Mouse (Mus musculus) stomach, embryonic 16.5 days (tissue): Measurements from ENCODE around the gene Cep112. TPM values are rescaled to one million over a fixed set of nuclear protein-coding genes. Genes with fewer than 3 reads are reported as not detected.
A peak's percentile ranks its signal among the peaks of the same experiment; 100 is the strongest.

ENCODE experiments used
- ATAC-seq: fragments of 200-750 bp; cut with Nextera tagmentation; 2 replicates; pipeline ENCODE4 v1.8.0; 2017; ENCODE audit warnings: moderate number of reproducible peaks, moderate TSS enrichment; ENCODE audit not compliant: insufficient read depth, low FRiP score
- H3K27ac ChIP-seq: fragments of 300-500 bp; sonication (generic); 2 replicates; pipeline ENCODE4 v1.5.1; 2014; ENCODE audit warnings: low read length
- H3K27me3 ChIP-seq: fragments of 300-500 bp; sonication (generic); 2 replicates; pipeline ENCODE4 v1.6.1; 2014; ENCODE audit warnings: low read length, control low read depth, mixed read lengths; ENCODE audit not compliant: control insufficient read depth, insufficient read depth
- H3K36me3 ChIP-seq: fragments of 300-500 bp; sonication (generic); 2 replicates; pipeline ENCODE4 v1.6.1; 2014; ENCODE audit warnings: low read length; ENCODE audit not compliant: control insufficient read depth, insufficient read depth
- H3K4me1 ChIP-seq: fragments of 300-500 bp; sonication (generic); 2 replicates; pipeline ENCODE4 v1.6.1; 2014; ENCODE audit warnings: low read length, control low read depth, mixed read lengths; ENCODE audit not compliant: control insufficient read depth, insufficient read depth
- H3K4me2 ChIP-seq: fragments of 300-500 bp; sonication (generic); 2 replicates; pipeline ENCODE4 v1.6.1; 2014; ENCODE audit warnings: low read depth, low read length, mixed read lengths
- H3K4me3 ChIP-seq: fragments of 300-500 bp; sonication (generic); replicated peaks from 2 replicates; pipeline ENCODE4 v1.5.1; 2014; ENCODE audit warnings: mild to moderate bottlenecking, low read length
- H3K9ac ChIP-seq: fragments of 300-500 bp; sonication (generic); 2 replicates; pipeline ENCODE4 v1.6.1; 2014; ENCODE audit warnings: low read length
- H3K9me3 ChIP-seq: fragments of 300-500 bp; sonication (generic); replicated peaks from 2 replicates; pipeline ENCODE4 v1.6.1; 2016; ENCODE audit warnings: low read length, control low read depth; ENCODE audit not compliant: control insufficient read depth
- WGBS: fragments of 180-500 bp; shearing (Covaris S2); extraction: QIAGEN DNeasy Blood & Tissue Kit; methylation state at CpG from one replicate; pipeline ENCODE4 v1.1.7; 2014; 5-methylcytosine and 5-hydroxymethylcytosine counted together
- polyA plus RNA-seq: library from polyadenylated mRNA; unstranded; fragments of >200 nt; fragmentation: Nextera tagmentation; extraction: Ambion mirVana; gene quantifications from 2 replicates; pipeline ENCODE4 v1.2.1, GENCODE M21; 2015

The Cep112 gene
- polyA plus RNA-seq, 1 experiment from 2014 or later: 9.9 TPM

DNA sequence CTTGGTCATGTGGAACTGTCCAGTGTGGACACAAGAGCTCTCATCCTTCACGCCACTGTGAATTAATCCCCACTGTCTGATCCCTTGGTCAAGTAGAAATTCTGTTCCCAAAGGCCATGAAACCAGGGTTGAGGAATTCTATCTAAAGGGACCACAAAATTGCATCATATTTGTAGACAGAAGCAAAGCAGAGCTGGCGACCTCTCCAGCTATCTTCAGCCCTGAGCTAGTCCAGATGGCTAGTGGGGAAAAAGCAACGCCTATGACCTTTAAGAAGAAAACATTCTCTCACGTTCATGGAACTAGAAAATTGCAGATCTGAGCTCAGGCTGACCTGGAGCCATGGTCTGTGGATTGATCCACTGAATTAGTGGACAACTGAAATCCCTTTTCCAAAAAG is 455.6 kb downstream of the Cep112 start:
- Histone ChIP-seq H3K4me1 (0 out of 2 replicates have a peak, but pooled peaks cover 6% of the 10 kb centered on the region), H3K9me3 (no peaks in the 10 kb centered on the region), H3K9ac (no peak overlapping the region), H3K36me3 (no peaks in the 10 kb centered on the region), H3K27me3 (no peaks in the 10 kb centered on the region), H3K4me2 (no peak overlapping the region), H3K27ac (no peak overlapping the region), H3K4me3 (no peak overlapping the region)
- ATAC-seq: no peak
- WGBS: 78% methylated on average over 4 of the region's 4 CpGs

DNA sequence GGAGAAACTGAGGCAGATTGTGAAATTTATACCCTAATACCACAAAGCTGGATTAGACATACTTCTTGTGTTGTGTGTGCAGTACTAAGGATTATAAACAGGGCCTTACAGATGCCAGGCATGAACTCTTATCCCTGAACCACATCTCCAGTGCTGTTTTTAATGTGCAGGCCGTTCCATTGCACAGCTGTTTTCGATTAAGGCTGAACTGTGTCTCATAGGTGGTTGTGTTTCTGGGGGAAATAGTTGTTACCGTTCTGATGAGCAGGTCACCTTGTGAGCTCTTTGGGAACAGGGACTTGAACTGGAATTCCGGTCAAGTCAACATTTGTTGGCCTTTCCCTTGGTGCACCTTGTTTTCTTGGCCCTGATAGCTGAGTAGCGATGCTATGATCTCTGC is 456.7 kb downstream of the Cep112 start:
- Histone ChIP-seq H3K27ac (no peak overlapping the region), H3K36me3 (no peaks in the 10 kb centered on the region), H3K9ac (no peak overlapping the region), H3K4me1 (0 out of 2 replicates have a peak, but pooled peaks cover 6% of the 10 kb centered on the region), H3K4me2 (no peak overlapping the region), H3K27me3 (no peaks in the 10 kb centered on the region), H3K9me3 (no peaks in the 10 kb centered on the region), H3K4me3 (no peak overlapping the region)
- WGBS: 87% methylated on average over 5 of the region's 5 CpGs
- ATAC-seq: no peak

DNA sequence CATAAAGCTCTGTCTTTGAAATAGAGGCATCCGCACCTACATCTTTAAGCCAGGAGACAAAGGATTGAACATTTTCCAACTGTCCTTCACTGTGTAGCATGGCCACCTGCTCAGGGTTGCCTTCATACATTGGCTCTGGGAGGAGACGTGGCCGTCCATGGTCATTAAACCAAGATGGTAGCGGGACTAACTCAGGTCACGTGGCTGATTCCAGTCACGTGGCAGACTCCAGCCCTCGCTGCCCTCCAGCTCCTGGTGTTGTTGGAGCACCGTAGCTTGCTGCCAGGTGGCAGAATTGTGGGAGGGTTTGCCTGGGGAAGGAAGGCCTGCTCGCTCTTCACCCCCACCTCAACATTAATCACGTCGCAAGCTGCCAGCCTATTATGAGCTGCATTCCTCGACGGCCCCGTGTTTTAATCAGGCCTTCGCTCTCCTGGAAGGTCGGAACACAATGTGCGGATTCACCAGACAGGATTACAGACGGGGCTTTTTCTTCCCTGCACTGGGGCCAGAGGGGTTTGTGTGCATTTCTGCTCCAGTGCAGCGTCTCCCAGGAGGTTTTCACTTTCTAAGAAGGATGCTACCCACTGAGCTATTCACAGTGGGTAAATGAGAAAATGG is 460.4 kb downstream of the Cep112 start:
- no peak overlapping the region for H3K4me3 ChIP-seq
- no peak for ATAC-seq
- no peaks in the 10 kb centered on the region for H3K9me3 ChIP-seq
- H3K9ac ChIP-seq: no peak overlapping the region
- H3K27ac ChIP-seq: no peak overlapping the region
- 0 out of 2 replicates have a peak, but pooled peaks cover 5% of the 10 kb centered on the region for H3K4me1 ChIP-seq
- H3K36me3 ChIP-seq: no peaks in the 10 kb centered on the region
- WGBS: 59% methylated on average over 19 of the region's 19 CpGs
- H3K27me3 ChIP-seq: no peaks in the 10 kb centered on the region
- no peak overlapping the region for H3K4me2 ChIP-seq

DNA sequence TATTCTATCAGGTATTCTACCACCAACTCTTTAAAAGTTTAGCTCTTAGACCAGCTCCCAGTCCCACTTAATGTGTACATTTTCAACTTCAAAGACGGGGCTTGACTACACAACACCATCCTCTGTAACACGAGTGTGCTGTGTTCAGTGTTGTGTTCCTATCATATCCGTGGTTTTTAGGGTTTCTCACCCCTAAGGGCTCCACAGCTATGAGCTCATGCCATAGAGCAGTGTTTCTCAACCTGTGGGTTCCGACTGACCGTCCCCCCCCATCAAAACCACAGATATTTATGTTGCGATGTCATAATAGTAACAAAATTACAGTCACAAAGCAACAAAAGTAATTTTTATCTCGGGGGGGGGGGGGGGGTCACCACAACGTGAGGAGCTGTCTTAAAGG is 461.1 kb downstream of the Cep112 start:
- H3K9ac ChIP-seq: no peak overlapping the region
- H3K4me3 ChIP-seq: no peak overlapping the region
- no peak overlapping the region for H3K4me2 ChIP-seq
- 76% methylated on average over 8 of the region's 8 CpGs for WGBS
- ATAC-seq: no peak
- no peaks in the 10 kb centered on the region for H3K36me3 ChIP-seq
- H3K4me1 ChIP-seq: 0 out of 2 replicates have a peak, but pooled peaks cover 8% of the 10 kb centered on the region
- no peak overlapping the region for H3K27ac ChIP-seq
- H3K9me3 ChIP-seq: no peaks in the 10 kb centered on the region
- no peaks in the 10 kb centered on the region for H3K27me3 ChIP-seq

DNA sequence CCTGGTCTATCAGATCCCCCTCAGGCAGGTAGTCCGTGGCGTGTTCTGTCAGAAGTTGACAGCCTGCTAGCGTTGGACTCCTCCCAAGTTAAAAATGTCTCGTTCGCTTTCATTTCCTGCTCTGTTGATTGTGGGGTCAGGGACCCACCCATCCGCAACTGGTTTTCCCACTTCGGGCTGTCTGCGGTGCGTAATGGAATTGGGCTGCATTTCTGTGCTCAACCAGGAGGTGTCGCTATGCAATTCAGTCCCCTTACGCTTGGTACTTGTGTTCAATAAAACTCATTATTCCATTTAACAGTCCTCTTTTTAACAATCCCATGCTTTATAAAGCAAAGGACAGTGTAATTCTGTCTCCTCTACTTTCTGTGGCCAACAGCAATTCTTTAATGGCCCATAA is 464.1 kb downstream of the Cep112 start:
- no peak overlapping the region for H3K4me2 ChIP-seq
- H3K9ac ChIP-seq: no peak overlapping the region
- no peak for ATAC-seq
- H3K4me1 ChIP-seq: peaks cover 16% of the 10 kb centered on the region
- H3K4me3 ChIP-seq: no peak overlapping the region
- H3K36me3 ChIP-seq: no peaks in the 10 kb centered on the region
- no peaks in the 10 kb centered on the region for H3K9me3 ChIP-seq
- WGBS: 49% methylated on average over 11 of the region's 11 CpGs
- no peaks in the 10 kb centered on the region for H3K27me3 ChIP-seq
- H3K27ac ChIP-seq: no peak overlapping the region

DNA sequence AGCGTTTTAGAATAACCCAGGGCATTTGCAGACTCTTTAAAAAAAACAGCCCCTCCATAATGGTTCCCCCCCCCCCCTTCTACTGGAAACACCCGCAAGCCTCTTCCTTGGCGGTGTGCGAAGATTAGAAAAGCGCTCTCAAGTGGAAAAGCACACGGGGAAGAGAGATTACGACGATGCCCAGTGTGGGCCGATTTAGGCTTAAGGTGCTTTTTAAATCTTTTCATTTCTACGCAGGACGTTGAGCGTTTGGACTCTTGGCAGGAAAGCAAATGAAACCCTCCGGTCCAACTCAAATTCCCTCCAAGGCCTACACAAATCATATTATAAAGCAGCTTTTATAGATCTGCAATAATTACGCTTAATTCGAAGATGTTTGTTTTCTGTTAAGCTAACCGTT is 465.6 kb downstream of the Cep112 start:
- H3K4me3 ChIP-seq: peak overlapping the region; percentile 40
- H3K9me3 ChIP-seq: no peaks in the 10 kb centered on the region
- no peak overlapping the region for H3K9ac ChIP-seq
- H3K27ac ChIP-seq: peak overlapping the region; percentile 86; the same call in 1 of the 2 replicates
- no peak for ATAC-seq
- H3K27me3 ChIP-seq: no peaks in the 10 kb centered on the region
- 33% methylated on average over 16 of the region's 16 CpGs for WGBS
- peak overlapping the region; percentile 68 for H3K4me2 ChIP-seq
- H3K36me3 ChIP-seq: no peaks in the 10 kb centered on the region
- peaks cover 16% of the 10 kb centered on the region for H3K4me1 ChIP-seq

DNA sequence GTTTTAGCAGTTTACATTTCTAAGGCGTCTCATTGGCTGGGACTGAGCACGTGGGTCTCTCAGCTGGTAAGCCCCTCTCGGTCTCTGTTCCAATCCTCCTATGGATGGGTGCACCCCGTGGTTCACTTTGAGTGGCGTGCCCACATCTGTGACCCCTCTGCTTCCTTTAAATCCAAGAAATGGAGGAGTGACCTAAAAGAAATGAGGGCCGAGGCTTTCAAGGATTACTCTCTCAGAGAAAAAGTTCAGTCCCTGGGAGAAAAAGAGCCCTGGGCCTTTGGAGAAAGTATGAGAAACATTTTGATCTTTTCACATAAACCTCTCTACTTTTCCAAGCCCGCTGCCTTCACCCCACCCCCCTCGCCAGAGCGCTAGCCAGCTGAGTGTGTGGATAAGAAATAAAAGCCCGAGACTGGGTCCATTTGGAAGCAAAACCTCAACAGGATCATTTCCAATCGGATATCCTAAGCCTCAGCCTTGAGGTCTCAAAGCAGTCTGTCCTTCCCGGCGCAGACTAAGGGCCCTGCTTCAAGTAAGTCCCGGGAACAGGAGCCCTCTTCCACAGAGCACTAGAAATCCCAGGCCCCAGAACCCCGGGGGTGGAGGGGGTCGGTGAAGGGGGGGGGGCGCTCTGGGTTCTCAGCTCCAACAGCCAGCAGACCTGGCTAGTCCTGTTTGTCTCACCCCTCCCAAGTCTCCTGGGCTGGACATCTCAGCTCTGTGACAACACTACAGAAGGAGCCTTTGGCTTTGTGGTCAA is 466.3 kb downstream of the Cep112 start:
- Histone ChIP-seq H3K27ac (peak overlapping the region; percentile 86), H3K4me1 (peaks cover 16% of the 10 kb centered on the region), H3K9me3 (no peaks in the 10 kb centered on the region), H3K4me3 (peak overlapping the region; percentile 40), H3K9ac (peak overlapping the region; percentile 70), H3K36me3 (no peaks in the 10 kb centered on the region), H3K27me3 (no peaks in the 10 kb centered on the region), H3K4me2 (peak overlapping the region; percentile 68)
- WGBS: 3% methylated on average over 17 of the region's 17 CpGs
- ATAC-seq: peak; percentile 88; the same call in 1 of the 2 replicates

DNA sequence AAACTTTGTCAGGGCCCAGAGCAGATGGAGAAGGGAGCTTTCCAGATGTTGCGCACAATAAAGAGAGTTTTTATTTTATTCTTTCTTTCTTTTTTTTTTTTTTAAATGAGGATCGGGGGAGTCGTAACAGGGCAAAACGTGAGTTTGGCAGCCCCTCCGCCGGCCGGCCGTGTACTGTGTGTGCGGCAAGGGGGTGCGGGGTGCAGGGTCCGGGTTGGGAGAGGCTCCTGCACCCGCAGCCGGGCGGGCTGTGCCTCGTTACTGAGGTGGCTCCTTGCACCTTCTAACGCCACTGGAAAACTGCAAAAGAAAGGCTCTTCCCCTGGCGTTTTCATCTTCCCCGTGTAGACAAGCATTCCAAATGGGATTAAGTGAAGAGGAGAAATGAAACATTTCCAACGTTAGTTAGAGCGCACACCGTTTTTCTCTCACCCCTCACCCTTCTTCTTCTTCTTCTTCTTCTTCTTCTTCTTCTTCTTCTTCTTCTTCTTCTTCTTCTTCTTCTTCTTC is 466.9 kb downstream of the Cep112 start:
- H3K9ac ChIP-seq: peak overlapping the region; percentile 70
- H3K27ac ChIP-seq: peak overlapping the region; percentile 86
- H3K4me2 ChIP-seq: peak overlapping the region; percentile 68
- H3K9me3 ChIP-seq: no peaks in the 10 kb centered on the region
- peaks cover 16% of the 10 kb centered on the region for H3K4me1 ChIP-seq
- H3K36me3 ChIP-seq: no peaks in the 10 kb centered on the region
- peak overlapping the region; percentile 40 for H3K4me3 ChIP-seq
- no peak for ATAC-seq
- WGBS: 8% methylated on average over 21 of the region's 21 CpGs
- no peaks in the 10 kb centered on the region for H3K27me3 ChIP-seq

DNA sequence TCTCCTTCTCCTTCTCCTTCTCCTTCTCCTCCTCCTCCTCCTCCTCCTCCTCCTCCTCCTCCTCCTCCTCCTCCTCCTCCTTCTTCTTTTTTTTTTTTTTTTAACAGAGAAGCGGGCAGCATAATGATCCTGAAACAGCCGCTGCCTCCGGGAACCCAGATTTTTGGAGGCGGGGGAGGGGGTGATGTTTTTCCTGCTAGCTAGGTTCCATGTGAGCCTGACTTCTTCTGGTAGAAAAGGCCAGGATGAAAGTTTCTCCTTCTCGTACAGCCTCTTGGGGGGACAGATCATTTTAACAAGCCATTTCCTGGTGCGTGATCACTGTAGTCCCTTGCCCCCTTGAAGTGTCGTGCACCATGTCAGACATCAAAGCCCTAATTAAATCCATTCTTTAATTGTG is 467.4 kb downstream of the Cep112 start:
- ATAC-seq: no peak

More for the DNA sequence above, 467.4 kb downstream of the Cep112 start:
- H3K4me2 ChIP-seq: no peak overlapping the region
- H3K9ac ChIP-seq: no peak overlapping the region
- WGBS: 34% methylated on average over 6 of the region's 7 CpGs
- H3K36me3 ChIP-seq: no peaks in the 10 kb centered on the region
- no peaks in the 10 kb centered on the region for H3K27me3 ChIP-seq
- no peaks in the 10 kb centered on the region for H3K9me3 ChIP-seq
- peaks cover 16% of the 10 kb centered on the region for H3K4me1 ChIP-seq
- H3K4me3 ChIP-seq: no peak overlapping the region
- H3K27ac ChIP-seq: no peak overlapping the region
